Mouse (Mus musculus): ENCODE measurements around the gene Uchl4.

GRCm38 (mm10) chr9:64252591-64253020, 17.6 kb downstream of the Uchl4 start:
- no peak for TF ChIP-seq GATA1 (IDR thresholded peaks at IDR 0.05; ENCODE audit: borderline replicate concordance, low read length)
- no peak for TF ChIP-seq FLI1 (IDR thresholded peaks at IDR 0.05; ENCODE audit: low read length)

Data from megakaryocyte, embryonic 14.5 days (primary cell).